Mouse (Mus musculus): ENCODE measurements around the gene Gm29866. TPM values are rescaled to one million over a fixed set of nuclear protein-coding genes. Genes with fewer than 3 reads are reported as not detected.
"Not testable (repeated sequence)": the region's sequence is repeated elsewhere in the genome, so short reads cannot be mapped to it uniquely, and the experiment has no call there.

The Gm29866 gene
- not detected for total RNA-seq (2022)

- DNase-seq (ENCODE audit: low spot score in 2 of 2), result not testable (repeated sequence)
Measured at GRCm38 (mm10) chrY:20993557-20993956, at the start of gene Gm29866. Gm29866 (minus strand) TSS chrY:20993657.

Other genes with a start within 250 kb of the Gm29866 start
- not detected for gene Gm20909, start 170.9 kb upstream of the Gm29866 start, total RNA-seq (2022)
- not detected for gene Gm20865, start 247.9 kb upstream of the Gm29866 start, total RNA-seq (2022)

Data from layer of hippocampus, adult 8-10 months (tissue).